Mouse (Mus musculus): ENCODE results near the gene Osbpl8.

Gene Osbpl8

DNA sequence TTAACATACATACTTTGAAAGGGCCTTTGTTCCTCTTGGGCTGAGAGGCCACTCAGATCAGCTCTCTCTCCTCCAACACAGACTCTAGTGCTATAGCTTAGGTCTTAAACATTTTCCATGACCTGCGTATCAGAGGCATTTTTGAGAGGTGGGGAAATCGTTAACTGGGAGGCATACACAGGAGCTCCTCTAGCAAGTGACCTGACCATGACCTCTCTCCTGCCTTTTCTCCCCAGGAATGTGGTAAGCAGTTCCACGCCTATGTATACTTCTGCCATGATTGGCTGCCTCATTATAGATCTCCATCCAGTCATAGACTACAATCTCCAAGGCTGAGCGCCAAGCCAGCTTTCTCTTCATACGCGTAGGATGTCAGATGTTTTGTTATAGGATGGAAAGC lies 148.7 kb downstream of the Osbpl8 start:
- no peak for DNase-seq (ENCODE audit: low read depth)

- DNase-seq (ENCODE audit: low read depth), result peak; percentile 59
These were observed 150.3 kb downstream of the Osbpl8 start for GRCm38 (mm10) chr10:111314636-111315395.

GRCm38 (mm10) chr10:111315940-111316339 lies 151.4 kb downstream of the Osbpl8 start:
- no peak for DNase-seq (ENCODE audit: low read depth)

DNA sequence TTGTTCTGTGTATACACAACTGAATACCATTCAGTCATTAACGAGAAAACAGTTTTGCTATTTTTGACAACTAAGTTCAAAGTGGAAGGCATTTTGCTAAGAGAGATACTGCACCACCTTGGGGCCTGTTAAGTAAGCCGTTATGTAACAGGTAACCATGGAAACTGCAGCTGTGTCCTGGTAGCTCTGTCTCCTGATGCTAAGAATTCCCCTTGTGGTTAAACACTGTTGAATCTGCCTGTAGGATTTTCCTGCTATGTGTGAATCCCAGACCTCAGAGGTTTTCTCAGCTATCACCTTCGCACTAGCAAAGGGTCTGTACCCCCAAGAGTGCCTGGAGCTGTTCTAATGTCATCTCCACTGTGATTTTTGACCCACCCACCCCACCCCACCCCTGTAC lies 153.5 kb downstream of the Osbpl8 start:
- DNase-seq (ENCODE audit: low read depth), result no peak

DNA sequence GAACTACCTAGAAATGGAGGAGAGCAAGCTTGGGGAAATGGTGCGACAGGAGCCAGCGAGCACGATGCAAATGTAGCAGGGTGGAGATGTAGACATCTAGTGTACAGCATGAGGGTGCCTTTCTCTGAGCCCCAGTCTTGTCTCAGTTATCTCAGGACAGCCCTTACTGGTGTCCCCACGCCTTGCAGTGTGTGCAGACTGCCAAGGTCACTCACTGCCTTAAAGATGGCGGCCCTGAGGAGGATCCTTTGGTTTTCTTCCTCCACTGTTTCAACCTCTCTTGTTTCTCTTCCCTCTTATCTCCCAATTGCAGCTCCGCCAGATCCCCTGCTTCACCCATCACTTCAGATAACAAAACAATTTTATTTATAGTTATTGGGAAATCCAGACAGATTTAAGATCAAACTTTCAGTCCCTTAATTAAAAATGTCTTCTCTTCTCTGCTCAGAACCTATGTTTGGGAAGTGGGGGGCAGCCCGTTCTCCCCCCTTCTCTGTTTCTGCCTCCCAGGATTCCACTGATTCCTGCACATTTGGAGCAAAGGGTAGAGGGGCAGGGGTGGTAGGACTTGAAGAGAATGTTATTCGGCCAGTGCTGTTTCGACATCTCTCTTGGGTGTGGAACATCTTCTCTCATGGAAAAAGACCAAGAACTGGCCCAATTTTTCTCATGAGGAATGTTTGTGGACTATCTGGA lies 154.4 kb downstream of the Osbpl8 start:
- no peak for DNase-seq (ENCODE audit: low read depth)

GRCm38 (mm10) chr10:111320579-111320978 lies 156.0 kb downstream of the Osbpl8 start:
- DNase-seq (ENCODE audit: low read depth), result no peak

DNA sequence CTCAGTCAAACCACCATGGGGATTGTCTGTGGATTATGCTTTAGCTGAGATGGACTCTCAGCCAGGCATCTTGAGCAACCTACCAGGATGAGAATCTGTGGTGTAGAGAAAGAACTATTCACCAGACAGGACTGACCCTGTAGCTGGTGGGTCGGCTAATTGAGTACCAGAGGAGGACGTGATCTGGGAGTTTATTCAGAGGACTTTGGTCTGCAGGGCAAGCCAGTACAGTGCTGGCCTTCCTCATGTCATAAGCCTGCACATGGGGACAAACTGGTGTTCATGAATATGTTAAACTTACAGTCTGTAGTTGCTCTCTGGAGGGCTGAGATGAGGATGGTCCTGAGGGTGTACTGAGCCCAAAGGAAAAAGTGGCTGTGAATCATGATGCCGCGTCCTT lies 163.4 kb downstream of the Osbpl8 start:
- no peak for DNase-seq (ENCODE audit: low read depth)

- DNase-seq (ENCODE audit: low read depth), result no peak
These were observed 164.8 kb downstream of the Osbpl8 start for GRCm38 (mm10) chr10:111329326-111329725.

- no peak for DNase-seq (ENCODE audit: low read depth)
These were observed 170.3 kb downstream of the Osbpl8 start for GRCm38 (mm10) chr10:111334902-111335301.

- no peak for DNase-seq (ENCODE audit: low read depth)
These were observed 171.2 kb downstream of the Osbpl8 start for GRCm38 (mm10) chr10:111335517-111336352.

DNA sequence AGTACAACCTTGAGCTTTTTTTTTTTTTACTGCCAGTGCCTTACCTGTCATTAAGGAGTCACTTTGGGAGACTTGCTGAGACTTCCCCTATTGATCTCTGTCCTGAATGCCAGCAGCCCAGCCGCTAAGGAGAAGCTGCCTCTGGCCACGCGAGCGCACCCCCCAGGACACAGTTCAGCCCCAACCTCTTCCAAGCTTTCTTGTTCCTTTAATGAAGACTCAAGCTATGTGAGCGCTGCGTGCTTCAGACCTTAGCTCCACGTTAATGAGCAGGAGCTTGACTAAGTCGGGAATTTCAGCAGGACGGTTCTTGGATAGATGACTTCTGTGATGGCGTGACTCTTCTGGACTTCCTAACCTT lies 171.8 kb downstream of the Osbpl8 start:
- DNase-seq (ENCODE audit: low read depth), result no peak

DNA sequence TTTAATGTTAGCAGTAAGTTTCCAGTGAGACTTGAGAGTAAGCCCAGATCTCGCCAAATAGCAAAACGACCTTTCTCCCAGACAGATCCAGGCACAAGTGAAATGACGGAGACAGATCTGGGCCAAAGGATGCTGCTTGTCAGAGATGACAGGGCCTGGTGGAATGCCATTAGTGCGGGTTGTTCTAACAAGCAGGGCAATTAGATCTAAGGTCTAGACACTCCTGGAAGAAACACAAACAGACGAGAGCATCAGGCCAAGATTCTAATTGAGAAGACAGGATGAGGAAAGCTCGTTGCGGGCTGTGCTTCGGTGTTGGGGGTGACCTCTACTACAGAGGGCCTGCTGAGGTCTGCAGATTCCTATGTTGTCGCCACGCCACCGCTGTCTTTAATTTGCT lies 174.7 kb downstream of the Osbpl8 start:
- DNase-seq (ENCODE audit: low read depth), result no peak

- DNase-seq (ENCODE audit: low read depth), result no peak
These were observed 177.2 kb downstream of the Osbpl8 start for GRCm38 (mm10) chr10:111341761-111342160.

DNA sequence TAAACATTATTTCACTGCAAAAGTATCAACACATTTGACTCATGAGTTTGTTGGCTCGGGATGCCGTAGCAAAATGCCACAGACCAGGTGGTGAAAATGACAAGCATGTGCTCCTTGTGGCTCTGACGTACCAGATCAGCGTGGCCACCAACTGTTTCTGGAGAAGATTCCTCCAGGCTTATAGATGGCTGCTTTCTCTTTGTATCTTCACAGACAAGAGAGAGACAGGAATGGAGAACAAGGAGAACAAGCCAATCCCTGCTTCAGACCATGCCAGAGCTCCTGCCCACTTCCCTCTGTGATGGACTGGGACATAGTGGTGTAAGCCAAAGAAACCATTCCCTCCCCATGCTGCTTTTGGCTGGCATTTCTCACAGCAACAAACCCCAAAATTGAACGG lies 179.0 kb downstream of the Osbpl8 start:
- no peak for DNase-seq (ENCODE audit: low read depth)

Data from fibroblast of lung, adult 2 months (primary cell).